In the genomic region with DNA sequence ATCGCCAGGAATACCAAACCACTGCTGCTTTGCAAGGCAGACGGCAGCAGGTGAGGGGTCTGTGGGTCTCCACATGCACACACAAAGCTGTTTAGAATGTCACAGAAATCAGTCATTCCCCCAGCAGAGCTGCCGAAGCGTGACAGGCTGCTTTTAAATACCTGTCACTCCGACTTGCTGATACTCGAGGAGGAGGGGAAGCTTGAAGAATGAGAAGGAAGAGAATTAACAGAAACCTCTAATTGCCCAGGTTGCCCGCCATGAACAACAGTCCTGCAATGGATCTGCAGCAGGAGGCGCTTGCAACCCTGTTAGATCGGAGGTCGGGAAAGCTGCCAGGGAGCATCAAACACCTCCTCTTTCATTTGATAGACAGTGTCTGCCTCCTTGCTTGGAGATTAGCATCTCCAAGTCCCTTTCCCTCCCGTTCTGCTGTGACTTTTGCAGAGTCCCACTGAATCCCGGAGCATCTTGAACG, we compare ENCODE assay signal across 13 mouse cellular contexts.
DNase-seq lines count a peak whose midpoint lies in the region; ATAC-seq and TF ChIP-seq lines count a peak whose summit lies in the region.
"Had no signal": no experiment of that assay in that cellular context is flagged by ENCODE, and none has a peak within 500 bp of the region (broad histone marks: within the 10 kb centered on the region; RNA-seq: fewer than 3 reads in every experiment).

No protein-coding gene starts in this region.

- DNase-seq in forebrain, embryonic 11.5 days (ENCODE audit: low spot score), result no peak
- DNase-seq in embryonic facial prominence, embryonic 10.5 days (ENCODE audit: low spot score), result peak; percentile 19
- peak; percentile 74 for DNase-seq in hindbrain, postnatal 0 days (ENCODE audit: low spot score)
- DNase-seq in kidney, adult 11 months, result no peak
- no peak for DNase-seq in urinary bladder, postnatal 36 days (ENCODE audit: low spot score in 2 of 2)
- DNase-seq: B cell, adult 2 months; cerebellum, adult 2 months; gastrocnemius, postnatal 10 days; liver, embryonic 13.5 days had no signal

- H3K36me3 ChIP-seq in forebrain, embryonic 12.5 days (replicated peaks), result no peaks in the 10 kb centered on the region
- no peaks in the 10 kb centered on the region for H3K36me3 ChIP-seq in forebrain, embryonic 11.5 days (ENCODE audit: control insufficient read depth, insufficient read depth, low read length)
- H3K36me3 ChIP-seq in embryonic facial prominence, embryonic 10.5 days (replicated peaks), result no peaks in the 10 kb centered on the region
- H3K36me3 ChIP-seq in hindbrain, postnatal 0 days (ENCODE audit: insufficient read depth, low read length), result no peaks in the 10 kb centered on the region
- H3K36me3 ChIP-seq in midbrain, embryonic 15.5 days (replicated peaks), result no peaks in the 10 kb centered on the region
- H3K36me3 ChIP-seq: liver, embryonic 13.5 days; neural tube, embryonic 13.5 days had no signal

- WGBS in forebrain, embryonic 12.5 days, result 24% methylated on average over 13 of the region's 13 CpGs
- WGBS in forebrain, embryonic 11.5 days, result 29% methylated on average over 13 of the region's 13 CpGs
- WGBS in embryonic facial prominence, embryonic 10.5 days, result 41% methylated on average over 13 of the region's 13 CpGs
- 18% methylated on average over 13 of the region's 13 CpGs for WGBS in hindbrain, postnatal 0 days
- WGBS in midbrain, embryonic 15.5 days, result 22% methylated on average over 13 of the region's 13 CpGs

- ATAC-seq in forebrain, embryonic 12.5 days (ENCODE audit: low FRiP score), result 0 out of 2 replicates have a peak, but pooled peaks have one; percentile 33
- no peak for ATAC-seq in forebrain, embryonic 11.5 days (replicated peaks; ENCODE audit: low FRiP score)
- ATAC-seq in hindbrain, postnatal 0 days, result peak; percentile 62
- 0 out of 2 replicates have a peak, but pooled peaks have one; percentile 27 for ATAC-seq in midbrain, embryonic 15.5 days (replicated peaks)
- no peak for ATAC-seq in CD4-positive, CD25-positive, alpha-beta regulatory T cell, adult 4 months

- H3K27me3 ChIP-seq in forebrain, embryonic 12.5 days, result 0 out of 2 replicates have a peak, but pooled peaks cover 9% of the 10 kb centered on the region
- no peaks in the 10 kb centered on the region for H3K27me3 ChIP-seq in forebrain, embryonic 11.5 days (ENCODE audit: control insufficient read depth, insufficient read depth, low read length)
- H3K27me3 ChIP-seq in embryonic facial prominence, embryonic 10.5 days (replicated peaks; ENCODE audit: low read depth, poor library complexity, severe bottlenecking), result no peaks in the 10 kb centered on the region
- no peaks in the 10 kb centered on the region for H3K27me3 ChIP-seq in hindbrain, postnatal 0 days (ENCODE audit: insufficient read depth, low read length)
- no peaks in the 10 kb centered on the region for H3K27me3 ChIP-seq in midbrain, embryonic 15.5 days (replicated peaks)
- H3K27me3 ChIP-seq: liver, embryonic 13.5 days; neural tube, embryonic 13.5 days had no signal

- no peak for TF ChIP-seq CTCF in hindbrain, postnatal 0 days (IDR thresholded peaks at IDR 0.05; ENCODE audit: low read depth)

- no peaks in the 10 kb centered on the region for H3K9me3 ChIP-seq in forebrain, embryonic 12.5 days
- no peaks in the 10 kb centered on the region for H3K9me3 ChIP-seq in forebrain, embryonic 11.5 days (ENCODE audit: control insufficient read depth, low read length)
- H3K9me3 ChIP-seq in embryonic facial prominence, embryonic 10.5 days, result 0 out of 2 replicates have a peak, but pooled peaks cover 3% of the 10 kb centered on the region
- no peaks in the 10 kb centered on the region for H3K9me3 ChIP-seq in hindbrain, postnatal 0 days (ENCODE audit: low read length)
- H3K9me3 ChIP-seq in midbrain, embryonic 15.5 days, result no peaks in the 10 kb centered on the region
- H3K9me3 ChIP-seq: liver, embryonic 13.5 days; neural tube, embryonic 13.5 days had no signal

- H3K27ac ChIP-seq in forebrain, embryonic 12.5 days, result peak overlapping the region; percentile 27; the same call in 1 of the 2 replicates
- no peak overlapping the region for H3K27ac ChIP-seq in forebrain, embryonic 11.5 days (ENCODE audit: low read depth, low read length)
- no peak overlapping the region for H3K27ac ChIP-seq in embryonic facial prominence, embryonic 10.5 days (replicated peaks)
- peak overlapping the region; percentile 51; the same call in 1 of the 2 replicates for H3K27ac ChIP-seq in hindbrain, postnatal 0 days
- H3K27ac ChIP-seq in midbrain, embryonic 15.5 days, result peak overlapping the region; percentile 43; the same call in 1 of the 2 replicates
- H3K27ac ChIP-seq: liver, embryonic 13.5 days; neural tube, embryonic 13.5 days had no signal

- H3K4me1 ChIP-seq in forebrain, embryonic 12.5 days, result peaks cover 21% of the 10 kb centered on the region
- H3K4me1 ChIP-seq in forebrain, embryonic 11.5 days (replicated peaks; ENCODE audit: control insufficient read depth, insufficient read depth, low read length), result 0 out of 2 replicates have a peak, but pooled peaks cover 5% of the 10 kb centered on the region
- H3K4me1 ChIP-seq in embryonic facial prominence, embryonic 10.5 days, result peaks cover 28% of the 10 kb centered on the region
- H3K4me1 ChIP-seq in hindbrain, postnatal 0 days (ENCODE audit: insufficient read depth, low read length), result no peaks in the 10 kb centered on the region
- H3K4me1 ChIP-seq in midbrain, embryonic 15.5 days, result peaks cover 11% of the 10 kb centered on the region
- H3K4me1 ChIP-seq: liver, embryonic 13.5 days had no signal

- H3K9ac ChIP-seq in forebrain, embryonic 12.5 days, result no peak overlapping the region
- H3K9ac ChIP-seq in forebrain, embryonic 11.5 days (ENCODE audit: low read length), result no peak overlapping the region
- H3K9ac ChIP-seq in hindbrain, postnatal 0 days (replicated peaks; ENCODE audit: low read length), result no peak overlapping the region
- no peak overlapping the region; the same call in 1 of the 2 replicates for H3K9ac ChIP-seq in midbrain, embryonic 15.5 days
- H3K9ac ChIP-seq: liver, embryonic 13.5 days; neural tube, embryonic 13.5 days had no signal

- H3K4me3 ChIP-seq in forebrain, embryonic 12.5 days (replicated peaks), result no peak overlapping the region
- H3K4me3 ChIP-seq in forebrain, embryonic 11.5 days (ENCODE audit: low read depth, low read length), result no peak overlapping the region
- no peak overlapping the region for H3K4me3 ChIP-seq in embryonic facial prominence, embryonic 10.5 days
- H3K4me3 ChIP-seq in hindbrain, postnatal 0 days (ENCODE audit: low read length), result no peak overlapping the region
- no peak overlapping the region for H3K4me3 ChIP-seq in midbrain, embryonic 15.5 days
- H3K4me3 ChIP-seq: liver, embryonic 13.5 days; neural tube, embryonic 13.5 days had no signal

- H3K4me2 ChIP-seq in forebrain, embryonic 12.5 days, result no peak overlapping the region; the same call in 1 of the 2 replicates
- no peak overlapping the region for H3K4me2 ChIP-seq in forebrain, embryonic 11.5 days (ENCODE audit: low read depth, low read length, severe bottlenecking)
- peak overlapping the region; percentile 30; the same call in 1 of the 2 replicates for H3K4me2 ChIP-seq in hindbrain, postnatal 0 days (ENCODE audit: low read depth, low read length)
- H3K4me2 ChIP-seq in midbrain, embryonic 15.5 days, result 0 out of 2 replicates have a peak overlapping the region, but pooled peaks have one; percentile 3
- H3K4me2 ChIP-seq: liver, embryonic 13.5 days; neural tube, embryonic 13.5 days had no signal

Comparison
In these comparisons a context has a peak if more than half of its experiments do, and no peak if none do; other contexts are left out.
1. ATAC-seq: peak in forebrain, embryonic 12.5 days (single experiment), hindbrain, postnatal 0 days (single experiment) and midbrain, embryonic 15.5 days (single experiment); none in forebrain, embryonic 11.5 days (single experiment) and CD4-positive, CD25-positive, alpha-beta regulatory T cell, adult 4 months (single experiment).
2. H3K27ac ChIP-seq: peak in forebrain, embryonic 12.5 days (single experiment), hindbrain, postnatal 0 days (single experiment) and midbrain, embryonic 15.5 days (single experiment); none in forebrain, embryonic 11.5 days (single experiment) and embryonic facial prominence, embryonic 10.5 days (single experiment).
3. H3K4me2 ChIP-seq: peak in hindbrain, postnatal 0 days (single experiment) and midbrain, embryonic 15.5 days (single experiment); none in forebrain, embryonic 12.5 days (single experiment) and forebrain, embryonic 11.5 days (single experiment).
4. DNase-seq: peak in embryonic facial prominence, embryonic 10.5 days (single experiment) and hindbrain, postnatal 0 days (single experiment); none in forebrain, embryonic 11.5 days (single experiment), kidney, adult 11 months (single experiment) and urinary bladder, postnatal 36 days (0 of 2).